Mouse (Mus musculus): ENCODE data around the gene C2cd4c. TPM values are rescaled to one million over a fixed set of nuclear protein-coding genes. Genes with fewer than 3 reads are reported as not detected.

C2cd4c gene
- polyA plus RNA-seq, 1 experiment, result 0.88 TPM

DNA sequence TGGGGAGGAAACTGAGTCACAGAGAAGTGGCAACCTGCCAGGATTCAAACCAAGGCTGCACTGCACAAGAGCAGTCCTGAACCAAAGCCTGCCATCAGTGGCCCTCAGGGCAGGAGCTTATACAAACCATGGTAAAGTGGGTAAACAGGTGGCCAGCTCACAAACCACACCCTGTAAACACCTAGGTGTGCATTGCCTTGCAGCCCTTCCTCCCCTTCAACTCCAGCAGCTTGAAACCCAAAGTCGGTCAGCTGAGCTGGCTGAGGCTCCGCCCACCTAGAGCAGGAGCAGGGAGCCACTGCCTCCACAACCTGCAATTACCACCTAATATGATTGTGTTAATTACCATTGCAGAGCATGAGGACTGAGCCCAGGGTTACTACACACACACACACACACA lies 5.9 kb downstream of the C2cd4c start:
- no peaks in the 10 kb centered on the region for H3K36me3 ChIP-seq (ENCODE audit: control insufficient read depth, insufficient read depth, low read length, poor library complexity, severe bottlenecking)
- H3K4me1 ChIP-seq (ENCODE audit: control insufficient read depth, insufficient read depth, low read length), result no peaks in the 10 kb centered on the region
- H3K9me3 ChIP-seq (replicated peaks; ENCODE audit: control insufficient read depth, insufficient read depth, low read length, poor library complexity, severe bottlenecking), result no peaks in the 10 kb centered on the region
- no peak overlapping the region for H3K4me3 ChIP-seq (ENCODE audit: low read depth, low read length)
- no peak overlapping the region for H3K27ac ChIP-seq (ENCODE audit: insufficient read depth, low read length)
- TF ChIP-seq POLR2A (IDR thresholded peaks at IDR 0.05; ENCODE audit: insufficient read depth, low read length) (no peak), EP300 (IDR thresholded peaks at IDR 0.05; ENCODE audit: insufficient read depth, low read depth, low read length) (no peak), CTCF (IDR thresholded peaks at IDR 0.05; ENCODE audit: low read depth, low read length) (no peak)
- no peaks in the 10 kb centered on the region for H3K27me3 ChIP-seq (ENCODE audit: control insufficient read depth, insufficient read depth, low read length, poor library complexity, severe bottlenecking)
- H3K9ac ChIP-seq (ENCODE audit: low read depth, poor library complexity, severe bottlenecking), result no peak overlapping the region

- no peak overlapping the region for H3K27ac ChIP-seq (ENCODE audit: insufficient read depth, low read length)
- no peaks in the 10 kb centered on the region for H3K9me3 ChIP-seq (replicated peaks; ENCODE audit: control insufficient read depth, insufficient read depth, low read length, poor library complexity, severe bottlenecking)
- H3K4me3 ChIP-seq (ENCODE audit: low read depth, low read length), result no peak overlapping the region
- H3K27me3 ChIP-seq (ENCODE audit: control insufficient read depth, insufficient read depth, low read length, poor library complexity, severe bottlenecking), result no peaks in the 10 kb centered on the region
- TF ChIP-seq EP300 (IDR thresholded peaks at IDR 0.05; ENCODE audit: insufficient read depth, low read depth, low read length) (no peak), POLR2A (IDR thresholded peaks at IDR 0.05; ENCODE audit: insufficient read depth, low read length) (no peak), CTCF (IDR thresholded peaks at IDR 0.05; ENCODE audit: low read depth, low read length) (no peak)
- H3K9ac ChIP-seq (ENCODE audit: low read depth, poor library complexity, severe bottlenecking), result no peak overlapping the region
- H3K36me3 ChIP-seq (ENCODE audit: control insufficient read depth, insufficient read depth, low read length, poor library complexity, severe bottlenecking), result no peaks in the 10 kb centered on the region
- H3K4me1 ChIP-seq (ENCODE audit: control insufficient read depth, insufficient read depth, low read length), result no peaks in the 10 kb centered on the region
These were observed 7.3 kb downstream of the C2cd4c start for GRCm38 (mm10) chr10:79606537-79606936.

DNA sequence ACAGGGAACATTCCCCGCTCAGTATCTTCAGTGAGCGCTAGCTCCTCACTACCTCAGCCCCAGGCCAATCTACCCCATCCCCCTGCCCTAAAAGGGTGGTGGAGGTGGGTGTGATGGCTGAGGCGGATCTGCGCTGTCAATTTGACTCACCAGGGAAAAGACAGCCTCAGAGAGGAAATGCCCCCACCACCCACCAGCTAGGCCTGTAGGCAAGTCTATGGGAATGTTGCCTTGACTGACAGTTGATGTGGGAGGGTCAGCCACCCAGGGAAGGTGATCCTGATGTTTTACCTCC lies 15.9 kb downstream of the C2cd4c start:
- Histone ChIP-seq H3K9ac (ENCODE audit: low read depth, poor library complexity, severe bottlenecking) (no peak overlapping the region), H3K27ac (ENCODE audit: insufficient read depth, low read length) (no peak overlapping the region), H3K27me3 (ENCODE audit: control insufficient read depth, insufficient read depth, low read length, poor library complexity, severe bottlenecking) (no peaks in the 10 kb centered on the region), H3K4me1 (ENCODE audit: control insufficient read depth, insufficient read depth, low read length) (no peaks in the 10 kb centered on the region), H3K9me3 (replicated peaks; ENCODE audit: control insufficient read depth, insufficient read depth, low read length, poor library complexity, severe bottlenecking) (no peaks in the 10 kb centered on the region), H3K36me3 (ENCODE audit: control insufficient read depth, insufficient read depth, low read length, poor library complexity, severe bottlenecking) (no peaks in the 10 kb centered on the region), H3K4me3 (ENCODE audit: low read depth, low read length) (no peak overlapping the region)
- no peak for TF ChIP-seq POLR2A (IDR thresholded peaks at IDR 0.05; ENCODE audit: insufficient read depth, low read length)
- TF ChIP-seq CTCF (IDR thresholded peaks at IDR 0.05; ENCODE audit: low read depth, low read length), result no peak
- no peak for TF ChIP-seq EP300 (IDR thresholded peaks at IDR 0.05; ENCODE audit: insufficient read depth, low read depth, low read length)

GRCm38 (mm10) chr10:79597051-79597935 lies 16.5 kb downstream of the C2cd4c start:
- H3K4me1 ChIP-seq (ENCODE audit: control insufficient read depth, insufficient read depth, low read length), result no peaks in the 10 kb centered on the region
- no peaks in the 10 kb centered on the region for H3K36me3 ChIP-seq (ENCODE audit: control insufficient read depth, insufficient read depth, low read length, poor library complexity, severe bottlenecking)
- H3K9me3 ChIP-seq (replicated peaks; ENCODE audit: control insufficient read depth, insufficient read depth, low read length, poor library complexity, severe bottlenecking), result no peaks in the 10 kb centered on the region
- no peak overlapping the region for H3K27ac ChIP-seq (ENCODE audit: insufficient read depth, low read length)
- TF ChIP-seq POLR2A (IDR thresholded peaks at IDR 0.05; ENCODE audit: insufficient read depth, low read length), result no peak
- no peak for TF ChIP-seq EP300 (IDR thresholded peaks at IDR 0.05; ENCODE audit: insufficient read depth, low read depth, low read length)
- no peak for TF ChIP-seq CTCF (IDR thresholded peaks at IDR 0.05; ENCODE audit: low read depth, low read length)
- H3K27me3 ChIP-seq (ENCODE audit: control insufficient read depth, insufficient read depth, low read length, poor library complexity, severe bottlenecking), result no peaks in the 10 kb centered on the region
- H3K9ac ChIP-seq (ENCODE audit: low read depth, poor library complexity, severe bottlenecking), result no peak overlapping the region
- no peak overlapping the region for H3K4me3 ChIP-seq (ENCODE audit: low read depth, low read length)

DNA sequence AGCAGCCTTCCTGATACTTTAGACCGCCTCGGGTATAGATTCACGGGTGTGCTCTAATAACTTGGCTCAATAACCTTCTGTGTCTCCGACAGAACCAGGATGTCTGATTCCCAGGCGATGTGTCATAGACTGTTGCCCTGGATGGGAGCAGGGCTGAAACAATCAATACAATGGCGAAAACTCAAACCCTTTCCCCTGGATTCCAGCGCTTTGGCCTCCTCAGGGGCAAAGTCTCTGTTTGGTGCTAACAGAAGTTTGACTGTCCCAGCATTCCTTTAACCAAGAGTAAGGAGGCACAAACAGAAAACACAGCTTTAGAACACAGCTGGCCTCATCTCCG lies 18.3 kb downstream of the C2cd4c start:
- H3K9ac ChIP-seq (ENCODE audit: low read depth, poor library complexity, severe bottlenecking), result no peak overlapping the region
- no peak overlapping the region for H3K27ac ChIP-seq (ENCODE audit: insufficient read depth, low read length)
- no peak overlapping the region for H3K4me3 ChIP-seq (ENCODE audit: low read depth, low read length)
- no peaks in the 10 kb centered on the region for H3K36me3 ChIP-seq (ENCODE audit: control insufficient read depth, insufficient read depth, low read length, poor library complexity, severe bottlenecking)
- TF ChIP-seq CTCF (IDR thresholded peaks at IDR 0.05; ENCODE audit: low read depth, low read length) (no peak), EP300 (IDR thresholded peaks at IDR 0.05; ENCODE audit: insufficient read depth, low read depth, low read length) (no peak), POLR2A (IDR thresholded peaks at IDR 0.05; ENCODE audit: insufficient read depth, low read length) (no peak)
- no peaks in the 10 kb centered on the region for H3K4me1 ChIP-seq (ENCODE audit: control insufficient read depth, insufficient read depth, low read length)
- H3K27me3 ChIP-seq (ENCODE audit: control insufficient read depth, insufficient read depth, low read length, poor library complexity, severe bottlenecking), result no peaks in the 10 kb centered on the region
- no peaks in the 10 kb centered on the region for H3K9me3 ChIP-seq (replicated peaks; ENCODE audit: control insufficient read depth, insufficient read depth, low read length, poor library complexity, severe bottlenecking)

- Histone ChIP-seq H3K36me3 (ENCODE audit: control insufficient read depth, insufficient read depth, low read length, poor library complexity, severe bottlenecking) (no peaks in the 10 kb centered on the region), H3K27ac (ENCODE audit: insufficient read depth, low read length) (no peak overlapping the region), H3K4me1 (ENCODE audit: control insufficient read depth, insufficient read depth, low read length) (no peaks in the 10 kb centered on the region), H3K9me3 (replicated peaks; ENCODE audit: control insufficient read depth, insufficient read depth, low read length, poor library complexity, severe bottlenecking) (no peaks in the 10 kb centered on the region), H3K4me3 (ENCODE audit: low read depth, low read length) (no peak overlapping the region), H3K27me3 (ENCODE audit: control insufficient read depth, insufficient read depth, low read length, poor library complexity, severe bottlenecking) (no peaks in the 10 kb centered on the region), H3K9ac (ENCODE audit: low read depth, poor library complexity, severe bottlenecking) (no peak overlapping the region)
- TF ChIP-seq POLR2A (IDR thresholded peaks at IDR 0.05; ENCODE audit: insufficient read depth, low read length) (no peak), CTCF (IDR thresholded peaks at IDR 0.05; ENCODE audit: low read depth, low read length) (peak; percentile 95)
These were observed 18.8 kb downstream of the C2cd4c start for GRCm38 (mm10) chr10:79594872-79595589.
